Mouse (Mus musculus) MEL (cell line): ENCODE measurements around the gene Syne2. TPM values are rescaled to one million over a fixed set of nuclear protein-coding genes. Genes with fewer than 3 reads are reported as not detected.

Source experiments
- DNase-seq: peaks from one replicate; pipeline ENCODE4 v3.0.0; 2011; ENCODE audit warnings: low read depth, low spot score
- H3K27ac ChIP-seq: 2 replicates; pipeline ENCODE4 v1.5.1; 2012; ENCODE audit warnings: low read depth, mild to moderate bottlenecking, control low read depth, low read length, moderate library complexity; ENCODE audit not compliant: control insufficient read depth
- H3K27me3 ChIP-seq, 2 experiments: fragments of 150-350 bp in 1 of 2; sonication (generic) in 1 of 2; 2 replicates each; pipeline ENCODE4 v1.6.1; 2012; ENCODE audit warnings: low read length in 2 of 2, mild to moderate bottlenecking in 2 of 2, improper control_type of control experiment in 1 of 2, moderate library complexity in 1 of 2; ENCODE audit not compliant: insufficient read depth in 2 of 2, control insufficient read depth in 1 of 2
- H3K36me3 ChIP-seq, 2 experiments: 2 replicates each; pipeline ENCODE4 v1.6.1; 2012 to 2014; ENCODE audit warnings: low read length in 2 of 2, improper control_type of control experiment in 1 of 2, inconsistent platforms in 1 of 2, mild to moderate bottlenecking in 1 of 2; ENCODE audit not compliant: insufficient read depth in 2 of 2, control insufficient read depth in 1 of 2
- H3K4me1 ChIP-seq, 2 experiments: fragments of 150-350 bp in 1 of 2; sonication (generic) in 1 of 2; 2 replicates each; pipeline ENCODE4 v1.6.1; 2012; ENCODE audit warnings: low read length in 2 of 2, improper control_type of control experiment in 1 of 2, mild to moderate bottlenecking in 1 of 2; ENCODE audit not compliant: insufficient read depth in 2 of 2, control insufficient read depth in 1 of 2
- H3K4me3 ChIP-seq, 2 experiments: fragments of 150-350 bp in 1 of 2; sonication (generic) in 1 of 2; 2 replicates each; pipeline ENCODE4 v1.5.1; 2012; ENCODE audit warnings: low read depth in 2 of 2, low read length in 2 of 2, mild to moderate bottlenecking in 2 of 2, moderate library complexity in 2 of 2, control low read depth in 1 of 2, improper control_type of control experiment in 1 of 2; ENCODE audit not compliant: control insufficient read depth in 1 of 2, insufficient read depth in 1 of 2
- H3K79me2 ChIP-seq: 2 replicates; pipeline ENCODE4 v1.6.1; 2012; ENCODE audit warnings: mild to moderate bottlenecking, low read length, moderate library complexity; ENCODE audit not compliant: control insufficient read depth, poor library complexity, insufficient read depth
- H3K9ac ChIP-seq: 2 replicates; pipeline ENCODE4 v1.6.1; 2012; ENCODE audit warnings: low read depth, mild to moderate bottlenecking, control low read depth, low read length, moderate library complexity; ENCODE audit not compliant: control insufficient read depth, poor library complexity, severe bottlenecking
- H3K9me3 ChIP-seq: fragments of 150-350 bp; sonication (generic); replicated peaks from 2 replicates; pipeline ENCODE4 v1.6.1; 2012; ENCODE audit warnings: mild to moderate bottlenecking, low read length, improper control_type of control experiment, moderate library complexity; ENCODE audit not compliant: insufficient read depth
- BHLHE40 ChIP-seq: IDR thresholded peaks from 2 replicates; pipeline ENCODE4 v1.6.1; 2012; ENCODE audit warnings: low read depth, mild to moderate bottlenecking, inconsistent platforms, low read length, improper control_type of control experiment, borderline replicate concordance
- CHD1 ChIP-seq: IDR thresholded peaks from 2 replicates; pipeline ENCODE4 v1.6.1; 2012; ENCODE audit warnings: low read depth, mild to moderate bottlenecking, inconsistent platforms, low read length, improper control_type of control experiment
- E2F4 ChIP-seq: IDR thresholded peaks from 2 replicates; pipeline ENCODE4 v1.6.1; 2011; ENCODE audit warnings: low read depth, low read length, improper control_type of control experiment, borderline replicate concordance
- HCFC1 ChIP-seq: IDR thresholded peaks from 2 replicates; pipeline ENCODE4 v1.6.1; 2012; ENCODE audit warnings: low read depth, mild to moderate bottlenecking, inconsistent platforms, low read length, improper control_type of control experiment, moderate library complexity
- KAT2A ChIP-seq: conservative IDR thresholded peaks from 2 replicates; pipeline ENCODE4 v1.6.1; 2012; ENCODE audit warnings: low read depth, low read length, improper control_type of control experiment, inconsistent platforms
- MAFK ChIP-seq: IDR thresholded peaks from 2 replicates; pipeline ENCODE4 v1.6.1; 2011; ENCODE audit warnings: low read depth, mild to moderate bottlenecking, low read length, improper control_type of control experiment, borderline replicate concordance
- MEF2A ChIP-seq: IDR thresholded peaks from 2 replicates; pipeline ENCODE4 v1.6.1; 2014; ENCODE audit warnings: low read depth, mild to moderate bottlenecking, inconsistent platforms, low read length, improper control_type of control experiment; ENCODE audit not compliant: poor library complexity, insufficient replicate concordance, severe bottlenecking; ENCODE audit errors: extremely low read depth
- MYB ChIP-seq: IDR thresholded peaks from 2 replicates; pipeline ENCODE4 v1.6.1; 2011; ENCODE audit warnings: mild to moderate bottlenecking, low read depth, low read length, improper control_type of control experiment
- NELFE ChIP-seq: IDR thresholded peaks from 2 replicates; pipeline ENCODE4 v1.6.1; 2011; ENCODE audit warnings: low read depth, low read length, improper control_type of control experiment
- NRF1 ChIP-seq: IDR thresholded peaks from 2 replicates; pipeline ENCODE4 v1.6.1; 2014; ENCODE audit warnings: low read depth, mild to moderate bottlenecking, inconsistent platforms, low read length, improper control_type of control experiment, moderate library complexity; ENCODE audit not compliant: poor library complexity, insufficient read depth, severe bottlenecking
- POLR2A ChIP-seq, 2 experiments: IDR thresholded peaks; 2 replicates each; pipeline ENCODE4 v1.6.1; 2011 to 2012; ENCODE audit warnings: low read length in 2 of 2, mild to moderate bottlenecking in 2 of 2, control low read depth in 1 of 2, improper control_type of control experiment in 1 of 2, low read depth in 1 of 2, moderate library complexity in 1 of 2; ENCODE audit not compliant: control insufficient read depth in 1 of 2, insufficient read depth in 1 of 2, poor library complexity in 1 of 2
- POLR2AphosphoS5 ChIP-seq: IDR thresholded peaks from 2 replicates; pipeline ENCODE4 v1.6.1; 2012; ENCODE audit warnings: low read depth, borderline replicate concordance, mild to moderate bottlenecking, inconsistent platforms, low read length, moderate library complexity, mixed read lengths
- RAD21 ChIP-seq: IDR thresholded peaks from 2 replicates; pipeline ENCODE4 v1.6.1; 2011; ENCODE audit warnings: mild to moderate bottlenecking, low read depth, low read length, improper control_type of control experiment
- RCOR1 ChIP-seq: IDR thresholded peaks from 2 replicates; pipeline ENCODE4 v1.6.1; 2012; ENCODE audit warnings: low read depth, mild to moderate bottlenecking, inconsistent platforms, low read length, improper control_type of control experiment
- SMC3 ChIP-seq: IDR thresholded peaks from 2 replicates; pipeline ENCODE4 v1.6.1; 2011; ENCODE audit warnings: low read depth, low read length, improper control_type of control experiment
- TAL1 ChIP-seq: IDR thresholded peaks from 2 replicates; pipeline ENCODE4 v1.6.1; 2012; ENCODE audit warnings: mild to moderate bottlenecking, inconsistent platforms, low read length, moderate library complexity, mixed read lengths
- TCF12 ChIP-seq: IDR thresholded peaks from 2 replicates; pipeline ENCODE4 v1.6.1; 2014; ENCODE audit warnings: low read depth, mild to moderate bottlenecking, inconsistent platforms, low read length, improper control_type of control experiment, moderate library complexity
- USF1 ChIP-seq: IDR thresholded peaks from 2 replicates; pipeline ENCODE4 v1.6.1; 2014; ENCODE audit warnings: low read depth, mild to moderate bottlenecking, inconsistent platforms, low read length, improper control_type of control experiment, moderate library complexity
- ZC3H11A ChIP-seq: IDR thresholded peaks from 2 replicates; pipeline ENCODE4 v1.6.1; 2012; ENCODE audit warnings: low read depth, mild to moderate bottlenecking, inconsistent platforms, low read length, improper control_type of control experiment
- ZNF384 ChIP-seq: IDR thresholded peaks from 2 replicates; pipeline ENCODE4 v1.6.1; 2012; ENCODE audit warnings: low read depth, mild to moderate bottlenecking, inconsistent platforms, low read length, improper control_type of control experiment
- polyA plus RNA-seq, 2 experiments: library from polyadenylated mRNA; stranded (reverse) in 1 of 2; unstranded in 1 of 2; fragments of >175 nt in 1 of 2; fragments of >200 nt in 1 of 2; gene quantifications; 2 replicates each; pipeline versions ENCODE4 v1.2.1 to v1.2.4; 2012; ENCODE audit warnings: low replicate concordance in 2 of 2, low read depth in 1 of 2; ENCODE audit not compliant: insufficient read length in 2 of 2, insufficient read depth in 1 of 2, missing spikeins in 1 of 2
- total RNA-seq: library from RNA; depleted of rRNA; stranded (reverse); fragments of 300-350 nt; gene quantifications from 2 replicates; pipeline ENCODE4 v1.2.3, GENCODE M21; 2012

The Syne2 gene
- total and polyA plus RNA-seq, 3 experiments: 0.06 to 0.15 TPM; not detected in 1

DNA sequence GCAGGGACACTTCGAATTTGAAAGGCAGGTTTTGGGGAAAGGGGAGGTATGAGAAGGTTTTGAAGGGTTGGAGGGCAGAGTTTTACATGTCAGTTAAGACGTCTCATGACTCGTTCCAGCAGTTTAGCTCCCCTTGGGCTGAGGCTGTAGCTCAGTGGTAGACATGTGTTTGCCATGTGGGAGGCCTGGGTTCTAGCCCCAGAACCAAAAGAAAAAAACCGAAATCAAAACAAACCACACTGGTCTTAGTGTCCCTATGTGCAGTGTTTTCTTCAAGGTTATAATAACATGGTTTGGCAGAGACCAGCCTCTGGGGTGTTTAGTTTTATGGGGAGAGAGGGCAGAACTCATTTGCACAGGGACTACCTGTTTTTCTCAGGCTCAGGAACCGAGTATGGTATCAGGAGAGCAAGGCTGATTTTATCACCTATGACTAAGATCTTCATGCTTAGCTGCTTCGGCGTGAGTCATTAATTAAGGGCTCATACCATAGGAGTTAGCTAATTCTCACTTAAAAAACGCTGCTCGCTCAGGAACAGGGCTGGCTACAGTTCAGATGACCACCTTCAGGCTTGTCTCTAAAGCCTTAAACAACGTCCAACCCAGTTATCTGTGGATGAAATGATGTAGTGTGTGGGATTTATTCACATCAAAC is 8.9 kb downstream of the Syne2 start:
- no peak overlapping the region for H3K4me3 ChIP-seq
- H3K4me1 ChIP-seq: no peaks in the 10 kb centered on the region
- no peak overlapping the region for H3K9ac ChIP-seq
- H3K27me3 ChIP-seq: peaks cover 5 to 7% of the 10 kb centered on the region in 2 experiments
- no peaks in the 10 kb centered on the region for H3K79me2 ChIP-seq
- no peak overlapping the region for H3K27ac ChIP-seq
- TF ChIP-seq ZNF384 (no peak), TCF12 (no peak), NELFE (no peak), POLR2A (IDR thresholded peaks at IDR 0.05; ENCODE audit: control insufficient read depth in 1 of 2, insufficient read depth in 1 of 2, low read depth in 1 of 2, low read length in 2 of 2, poor library complexity in 1 of 2) (no peak), POLR2AphosphoS5 (no peak), RCOR1 (no peak), MAFK (no peak), KAT2A (no peak), RAD21 (no peak), HCFC1 (no peak), CHD1 (no peak), MYB (no peak), TAL1 (no peak), BHLHE40 (no peak)
- H3K9me3 ChIP-seq: no peaks in the 10 kb centered on the region
- no peaks in the 10 kb centered on the region for H3K36me3 ChIP-seq
- no peak for DNase-seq

- Histone ChIP-seq H3K9me3 (no peaks in the 10 kb centered on the region), H3K4me3 (no peak overlapping the region), H3K79me2 (no peaks in the 10 kb centered on the region), H3K4me1 (no peaks in the 10 kb centered on the region), H3K36me3 (no peaks in the 10 kb centered on the region), H3K27ac (no peak overlapping the region)
- TF ChIP-seq USF1: no peak
- TF ChIP-seq, all 39 proteins: peak for 0
- Histone ChIP-seq H3K9ac (no peak overlapping the region), H3K27me3 (peaks cover 5% of the 10 kb centered on the region in 2 experiments)
- DNase-seq: no peak
These were observed 9.8 kb downstream of the Syne2 start for GRCm38 (mm10) chr12:75827751-75828150.

- peaks cover 5 to 8% of the 10 kb centered on the region in 2 experiments for H3K27me3 ChIP-seq
- no peak overlapping the region for H3K27ac ChIP-seq
- H3K4me3 ChIP-seq: no peak overlapping the region
- no peak for DNase-seq
- no peaks in the 10 kb centered on the region for H3K9me3 ChIP-seq
- no peak overlapping the region for H3K9ac ChIP-seq
- no peaks in the 10 kb centered on the region for H3K79me2 ChIP-seq
- no peak for TF ChIP-seq MAFK
- no peak for TF ChIP-seq TAL1
- no peak for TF ChIP-seq USF1
- TF ChIP-seq E2F4: no peak
- TF ChIP-seq NRF1: no peak
- TF ChIP-seq CHD1: no peak
- TF ChIP-seq KAT2A: no peak
- no peak for TF ChIP-seq MEF2A
- no peak for TF ChIP-seq SMC3
- no peak for TF ChIP-seq ZC3H11A
- no peaks in the 10 kb centered on the region for H3K4me1 ChIP-seq
- H3K36me3 ChIP-seq: no peaks in the 10 kb centered on the region
These were observed 11.7 kb downstream of the Syne2 start for GRCm38 (mm10) chr12:75829616-75830015.
